Mouse (Mus musculus) liver, embryonic 13.5 days (tissue): ENCODE results near the gene Madcam1. TPM values are rescaled to one million over a fixed set of nuclear protein-coding genes. Genes with fewer than 3 reads are reported as not detected.

Experiments
- ATAC-seq: fragments of 200-750 bp; cut with Nextera tagmentation; 2 replicates; pipeline ENCODE4 v1.8.0; 2017; ENCODE audit warnings: low read depth, mild to moderate bottlenecking, moderate number of reproducible peaks, moderate library complexity
- DNase-seq: peaks from one replicate; pipeline ENCODE4 v3.0.0; 2022
- H3K27ac ChIP-seq: fragments of 300-500 bp; sonication (generic); 2 replicates; pipeline ENCODE4 v1.5.1; 2015; ENCODE audit warnings: moderate library complexity, mild to moderate bottlenecking, inconsistent platforms
- H3K27me3 ChIP-seq: fragments of 300-500 bp; sonication (generic); 2 replicates; pipeline ENCODE4 v1.6.1; 2015; ENCODE audit warnings: mild to moderate bottlenecking, inconsistent platforms
- H3K36me3 ChIP-seq: fragments of 300-500 bp; sonication (generic); 2 replicates; pipeline ENCODE4 v1.6.1; 2015; ENCODE audit warnings: mild to moderate bottlenecking, inconsistent platforms
- H3K4me1 ChIP-seq: fragments of 300-500 bp; sonication (generic); replicated peaks from 2 replicates; pipeline ENCODE4 v1.6.1; 2015; ENCODE audit warnings: inconsistent platforms
- H3K4me2 ChIP-seq: fragments of 300-500 bp; sonication (generic); 2 replicates; pipeline ENCODE4 v1.6.1; 2015; ENCODE audit warnings: inconsistent platforms, mild to moderate bottlenecking, moderate library complexity
- H3K4me3 ChIP-seq: fragments of 300-500 bp; sonication (generic); replicated peaks from 2 replicates; pipeline ENCODE4 v1.5.1; 2015; ENCODE audit warnings: mild to moderate bottlenecking, inconsistent platforms
- H3K9ac ChIP-seq: fragments of 300-500 bp; sonication (generic); 2 replicates; pipeline ENCODE4 v1.6.1; 2015; ENCODE audit warnings: mild to moderate bottlenecking, inconsistent platforms
- H3K9me3 ChIP-seq: fragments of 300-500 bp; sonication (generic); replicated peaks from 2 replicates; pipeline ENCODE4 v1.6.1; 2016; ENCODE audit warnings: inconsistent platforms
- WGBS: fragments of 180-500 bp; shearing (Covaris S2); methylation state at CpG from one replicate; pipeline ENCODE4 v1.1.7; 2015; ENCODE audit not compliant: insufficient replicate concordance; 5-methylcytosine and 5-hydroxymethylcytosine counted together
- polyA plus RNA-seq: library from polyadenylated mRNA; unstranded; fragments of >200 nt; fragmentation: Nextera tagmentation; extraction: Ambion mirVana; gene quantifications from 2 replicates; pipeline ENCODE4 v1.2.1, GENCODE M21; 2015

The Madcam1 gene
- polyA plus RNA-seq, 1 experiment from 2014 or later: 0.24 TPM

DNA sequence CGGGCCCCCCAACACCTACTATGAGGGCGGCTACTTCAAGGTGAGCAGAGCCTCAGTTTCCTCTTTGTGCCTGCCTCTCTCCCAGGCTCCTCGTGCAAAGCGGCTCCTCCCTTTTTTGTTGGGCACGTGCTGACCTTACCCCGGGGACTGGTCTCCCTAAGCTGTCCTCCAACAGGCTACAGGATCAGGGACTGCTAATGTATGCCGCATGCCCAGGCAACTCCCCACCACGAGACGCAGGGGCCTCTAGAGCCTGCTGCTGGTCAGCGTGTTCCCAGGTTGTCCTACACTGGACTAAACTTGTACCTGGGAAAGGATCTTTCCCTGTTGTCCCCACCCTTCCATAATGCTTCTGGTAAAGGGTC is 18.2 kb downstream of the Madcam1 start:
- 0% methylated on average over 10 of the region's 10 CpGs for WGBS
- DNase-seq (peak; percentile 46), ATAC-seq (peak; percentile 1; the same call in 1 of the 2 replicates)

DNA sequence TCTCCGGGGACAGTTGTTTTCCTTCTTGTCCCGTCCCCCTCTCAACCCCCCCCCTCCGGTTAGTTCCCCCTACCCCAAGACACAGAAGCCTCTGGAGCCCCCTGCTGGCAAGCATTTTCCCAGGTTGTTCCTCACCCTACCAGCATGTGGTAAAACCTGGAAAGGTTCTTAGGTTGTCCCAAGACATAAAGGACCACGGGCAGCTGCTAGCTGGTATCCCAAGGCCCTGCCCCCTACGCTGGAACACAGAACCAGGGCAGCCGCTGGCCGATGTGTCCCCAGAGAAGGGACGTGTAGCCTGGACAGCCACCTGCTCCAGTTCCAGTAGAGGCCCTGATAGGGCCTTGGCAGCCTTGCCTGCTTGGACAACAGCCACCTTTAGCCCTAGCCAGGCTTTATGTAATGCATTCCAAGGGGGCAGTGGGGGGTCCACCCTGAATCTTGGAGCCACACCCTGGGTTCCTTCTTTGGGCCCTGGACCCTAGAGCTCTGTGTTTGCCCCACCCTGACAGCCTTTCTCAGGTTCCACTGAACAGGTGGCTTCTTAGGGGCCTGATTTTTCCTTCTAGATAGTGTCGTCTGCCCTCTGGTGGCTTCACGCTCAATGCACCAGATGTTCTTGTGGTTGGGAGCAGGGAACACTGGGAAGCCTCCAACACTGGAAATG is 18.7 kb downstream of the Madcam1 start:
- peak overlapping the region; percentile 98 for H3K27ac ChIP-seq
- H3K4me3 ChIP-seq: peak overlapping the region; percentile 91
- no peak for ATAC-seq
- peaks cover 42% of the 10 kb centered on the region for H3K4me1 ChIP-seq
- H3K4me2 ChIP-seq: peak overlapping the region; percentile 95
- DNase-seq: peak; percentile 58
- peak overlapping the region; percentile 91 for H3K9ac ChIP-seq
- H3K27me3 ChIP-seq: peaks cover 2% of the 10 kb centered on the region; the same call in 1 of the 2 replicates
- no peaks in the 10 kb centered on the region for H3K9me3 ChIP-seq
- 2% methylated on average over 10 of the region's 10 CpGs for WGBS
- peaks cover 44% of the 10 kb centered on the region for H3K36me3 ChIP-seq

More for the DNA sequence above, 18.2 kb downstream of the Madcam1 start:
- Histone ChIP-seq H3K4me2 (peak overlapping the region; percentile 95), H3K27me3 (peaks cover 2% of the 10 kb centered on the region; the same call in 1 of the 2 replicates), H3K36me3 (peaks cover 39% of the 10 kb centered on the region), H3K4me3 (peak overlapping the region; percentile 91), H3K27ac (peak overlapping the region; percentile 98), H3K9me3 (no peaks in the 10 kb centered on the region), H3K9ac (peak overlapping the region; percentile 91), H3K4me1 (peaks cover 42% of the 10 kb centered on the region)

DNA sequence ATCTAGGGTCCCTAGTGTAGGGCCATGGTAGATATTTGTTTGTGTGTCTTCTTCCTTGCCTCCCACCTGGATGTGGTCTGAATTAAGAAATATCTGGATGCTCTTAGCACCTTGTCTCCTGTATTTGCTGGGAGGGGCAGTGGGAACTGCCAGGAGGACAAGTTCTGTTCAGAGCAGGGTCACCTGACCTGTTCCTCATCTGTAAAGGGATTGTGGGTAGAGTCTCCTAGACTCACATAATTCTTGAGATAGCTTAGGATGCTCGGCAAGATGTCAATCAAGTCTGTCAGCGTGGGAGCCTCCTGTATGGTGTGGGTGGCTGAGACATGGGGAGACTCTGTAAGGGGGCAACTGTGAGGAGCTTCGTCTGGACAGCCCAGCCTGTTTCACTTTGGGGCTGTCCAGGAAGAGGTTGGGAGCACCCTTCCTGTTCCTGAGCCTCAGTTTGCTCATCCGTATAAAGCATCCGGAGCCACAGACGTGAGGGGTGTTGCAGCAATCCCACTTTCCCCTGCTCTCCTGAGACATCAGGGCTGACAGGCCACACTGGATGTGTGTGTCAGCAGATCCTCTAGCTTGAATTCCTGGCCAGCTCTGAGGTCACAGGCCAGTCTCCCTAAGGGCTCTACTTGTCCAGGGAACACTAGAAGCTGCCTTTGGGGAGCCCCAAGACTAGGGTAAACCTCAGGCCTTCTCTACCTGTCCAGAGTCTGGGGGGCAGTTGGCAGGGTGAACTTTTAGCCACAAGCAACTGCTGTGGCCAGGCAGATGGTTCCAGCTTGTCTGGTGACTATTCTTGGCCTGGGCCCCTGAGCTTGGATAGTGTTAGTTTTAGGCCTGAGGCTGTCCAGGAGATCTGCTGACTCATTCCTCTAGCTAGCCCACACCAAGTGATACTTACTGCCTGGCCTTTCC is 19.6 kb downstream of the Madcam1 start:
- no peak for ATAC-seq
- 69% methylated on average over 6 of the region's 6 CpGs for WGBS
- H3K9me3 ChIP-seq: no peaks in the 10 kb centered on the region
- DNase-seq: peak; percentile 37
- peak overlapping the region; percentile 91 for H3K4me3 ChIP-seq
- peaks cover 2% of the 10 kb centered on the region; the same call in 1 of the 2 replicates for H3K27me3 ChIP-seq
- peak overlapping the region; percentile 91 for H3K9ac ChIP-seq
- peaks cover 42% of the 10 kb centered on the region for H3K4me1 ChIP-seq
- peak overlapping the region; percentile 98 for H3K27ac ChIP-seq
- peaks cover 53% of the 10 kb centered on the region for H3K36me3 ChIP-seq
- peak overlapping the region; percentile 95 for H3K4me2 ChIP-seq

DNA sequence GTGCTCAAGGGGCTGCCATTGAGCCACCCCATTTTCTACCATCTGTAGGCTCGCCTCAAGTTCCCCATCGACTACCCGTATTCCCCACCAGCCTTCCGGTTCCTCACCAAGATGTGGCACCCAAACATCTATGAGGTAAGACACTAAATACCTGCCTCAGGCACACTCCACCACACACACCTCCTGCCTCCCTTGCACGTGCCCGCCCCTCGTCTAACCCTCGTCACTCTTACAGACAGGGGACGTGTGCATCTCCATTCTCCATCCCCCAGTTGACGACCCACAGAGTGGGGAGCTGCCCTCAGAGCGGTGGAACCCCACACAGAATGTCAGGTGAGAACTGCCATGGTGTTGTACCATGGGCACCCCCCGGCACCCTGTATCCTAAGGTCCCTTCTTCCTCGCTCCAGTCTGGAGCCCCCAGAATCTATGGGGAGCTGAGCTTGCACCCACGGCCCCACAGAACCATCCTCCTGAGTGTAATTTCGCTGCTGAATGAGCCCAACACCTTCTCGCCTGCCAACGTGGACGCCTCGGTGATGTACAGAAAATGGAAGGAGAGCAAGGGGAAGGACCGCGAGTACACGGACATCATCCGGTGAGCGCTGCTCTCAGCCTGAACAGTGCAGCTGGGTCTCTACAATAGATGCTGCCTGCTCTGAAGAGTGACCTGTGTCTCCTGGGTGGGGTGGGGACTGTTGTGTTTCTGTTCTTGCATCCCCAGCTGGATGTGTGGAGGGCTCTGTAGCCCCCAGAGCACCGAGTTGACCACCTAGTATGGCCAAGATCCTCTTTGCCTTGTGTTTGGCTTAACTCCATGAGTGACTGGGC is 20.6 kb downstream of the Madcam1 start:
- Histone ChIP-seq H3K27me3 (no peaks in the 10 kb centered on the region), H3K9ac (peak overlapping the region; percentile 91), H3K9me3 (no peaks in the 10 kb centered on the region), H3K4me3 (peak overlapping the region; percentile 91; the same call in 1 of the 2 replicates), H3K27ac (peak overlapping the region; percentile 98; the same call in 1 of the 2 replicates), H3K4me2 (peak overlapping the region; percentile 95), H3K4me1 (peaks cover 42% of the 10 kb centered on the region), H3K36me3 (peaks cover 64% of the 10 kb centered on the region)
- DNase-seq (no peak), ATAC-seq (no peak)
- 90% methylated on average over 25 of the region's 25 CpGs for WGBS

GRCm38 (mm10) chr10:79686219-79686618 is 21.9 kb downstream of the Madcam1 start:
- 84% methylated on average over 2 of the region's 2 CpGs for WGBS

GRCm38 (mm10) chr10:79686691-79687090 is 22.3 kb downstream of the Madcam1 start:
- ATAC-seq: no peak
- WGBS: 100% methylated on average over 1 of the region's 1 CpGs
- Histone ChIP-seq H3K9ac (no peak overlapping the region), H3K4me3 (no peak overlapping the region), H3K9me3 (no peaks in the 10 kb centered on the region), H3K4me1 (peaks cover 28% of the 10 kb centered on the region), H3K36me3 (peaks cover 65% of the 10 kb centered on the region), H3K27me3 (no peaks in the 10 kb centered on the region), H3K4me2 (no peak overlapping the region), H3K27ac (no peak overlapping the region)
- DNase-seq: no peak

More at GRCm38 (mm10) chr10:79686219-79686618, 21.9 kb downstream of the Madcam1 start:
- Histone ChIP-seq H3K27ac (no peak overlapping the region), H3K27me3 (no peaks in the 10 kb centered on the region), H3K36me3 (peaks cover 65% of the 10 kb centered on the region), H3K4me3 (no peak overlapping the region), H3K9me3 (no peaks in the 10 kb centered on the region), H3K4me1 (peaks cover 31% of the 10 kb centered on the region), H3K9ac (no peak overlapping the region), H3K4me2 (no peak overlapping the region)
- DNase-seq (no peak), ATAC-seq (no peak)

DNA sequence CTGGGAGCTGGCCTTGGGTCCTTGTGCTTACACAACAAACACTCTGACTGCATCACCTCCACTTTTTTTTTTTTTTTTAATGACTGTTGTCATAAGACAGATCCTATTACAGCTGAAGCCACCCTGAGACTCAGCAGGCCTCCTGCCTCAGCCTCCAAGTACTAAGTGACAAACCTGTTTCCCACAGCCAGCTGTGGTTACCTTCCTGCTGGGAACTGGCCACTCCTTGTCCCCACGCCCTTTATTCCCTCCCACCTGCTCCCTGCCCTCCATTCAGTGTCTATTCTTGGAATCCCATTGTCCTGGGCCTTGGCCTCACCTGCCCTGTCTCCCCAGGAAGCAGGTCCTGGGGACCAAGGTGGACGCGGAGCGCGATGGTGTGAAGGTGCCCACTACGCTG is 23.2 kb downstream of the Madcam1 start:
- Histone ChIP-seq H3K36me3 (peaks cover 65% of the 10 kb centered on the region), H3K27me3 (no peaks in the 10 kb centered on the region)

DNA sequence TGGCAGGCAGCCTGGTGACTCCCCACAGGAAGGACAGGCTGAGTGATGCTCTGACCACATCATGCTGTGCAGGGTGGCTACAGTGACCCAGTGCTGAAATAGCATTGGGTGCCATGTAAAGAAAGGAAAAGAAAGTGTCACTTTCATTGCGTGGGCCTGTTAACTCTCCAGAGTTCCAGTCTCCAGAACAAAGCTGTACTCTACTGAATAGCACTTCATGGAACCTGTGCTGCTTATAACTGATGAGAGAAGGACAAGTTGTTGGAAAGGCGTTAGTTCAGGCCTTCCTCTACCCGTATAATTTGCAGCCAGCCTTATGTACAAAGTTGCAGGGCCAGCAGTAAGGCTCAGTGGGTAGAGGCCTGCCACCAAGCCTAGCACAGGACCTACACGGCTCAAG is 24.4 kb downstream of the Madcam1 start, which contains the start of gene Gzmm:
Gene Gzmm (plus strand): TSS at position 301 of the 400 bp plus-strand sequence.
- Histone ChIP-seq H3K27me3 (no peaks in the 10 kb centered on the region), H3K4me1 (peaks cover 16% of the 10 kb centered on the region), H3K36me3 (peaks cover 64% of the 10 kb centered on the region), H3K9ac (no peak within 1 kb of the TSS), H3K27ac (no peak within 1 kb of the TSS), H3K4me2 (no peak within 1 kb of the TSS), H3K4me3 (no peak within 1 kb of the TSS), H3K9me3 (0 out of 2 replicates have a peak, but pooled peaks cover 4% of the 10 kb centered on the region)
- WGBS: 83% methylated on average over 4 of the region's 4 CpGs
- ATAC-seq: no peak
- DNase-seq: no peak

More for the DNA sequence above, 23.2 kb downstream of the Madcam1 start:
- DNase-seq (no peak), ATAC-seq (no peak)
- Histone ChIP-seq H3K9me3 (0 out of 2 replicates have a peak, but pooled peaks cover 4% of the 10 kb centered on the region), H3K4me1 (peaks cover 28% of the 10 kb centered on the region), H3K9ac (no peak overlapping the region), H3K4me3 (no peak overlapping the region), H3K4me2 (no peak overlapping the region), H3K27ac (no peak overlapping the region)
- WGBS: 94% methylated on average over 6 of the region's 6 CpGs

- no peak overlapping the region for H3K9ac ChIP-seq
- H3K27me3 ChIP-seq: no peaks in the 10 kb centered on the region
- DNase-seq (no peak), ATAC-seq (no peak)
- 0 out of 2 replicates have a peak, but pooled peaks cover 4% of the 10 kb centered on the region for H3K9me3 ChIP-seq
- no peak overlapping the region for H3K4me3 ChIP-seq
- H3K36me3 ChIP-seq: peaks cover 59% of the 10 kb centered on the region
- peaks cover 12% of the 10 kb centered on the region for H3K4me1 ChIP-seq
- no peak overlapping the region for H3K4me2 ChIP-seq
- WGBS: 83% methylated on average over 3 of the region's 3 CpGs
- H3K27ac ChIP-seq: no peak overlapping the region
Observed at GRCm38 (mm10) chr10:79689178-79689577, 24.8 kb downstream of the Madcam1 start.

DNA sequence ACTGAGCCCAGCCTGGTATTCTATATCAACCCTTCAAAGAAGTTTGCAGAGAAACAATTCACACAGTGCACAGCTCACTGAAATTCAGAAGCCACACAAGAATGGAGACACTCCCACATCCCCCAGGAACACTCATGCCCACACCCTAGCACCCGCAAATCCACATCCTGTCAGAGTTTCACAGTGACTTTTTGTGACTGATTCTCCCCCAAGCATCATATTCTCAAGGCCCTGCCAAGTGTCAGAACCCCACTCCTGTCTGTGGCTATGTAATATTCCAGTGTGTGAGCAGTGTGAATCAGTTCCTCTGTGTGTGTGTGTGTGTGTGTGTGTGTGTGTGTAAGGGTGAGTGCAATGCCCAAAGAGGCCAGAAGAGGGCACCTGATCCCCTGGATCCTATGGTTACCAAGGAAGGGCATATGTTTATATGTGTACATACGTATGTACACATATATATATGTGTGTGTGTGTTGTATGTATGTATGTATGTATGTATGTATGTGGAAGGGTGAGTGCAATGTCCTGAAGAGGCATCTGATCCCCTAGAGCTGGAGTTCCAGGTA is 27.7 kb downstream of the Madcam1 start:
- 90% methylated on average over 2 of the region's 2 CpGs for WGBS
- Histone ChIP-seq H3K4me3 (no peak overlapping the region), H3K4me1 (peaks cover 11% of the 10 kb centered on the region), H3K4me2 (no peak overlapping the region), H3K27me3 (no peaks in the 10 kb centered on the region), H3K9me3 (0 out of 2 replicates have a peak, but pooled peaks cover 4% of the 10 kb centered on the region), H3K27ac (no peak overlapping the region), H3K36me3 (peaks cover 30% of the 10 kb centered on the region), H3K9ac (no peak overlapping the region)
- DNase-seq (no peak), ATAC-seq (no peak)
